Mouse (Mus musculus) c-Kit-negative CD71-positive TER-119-positive erythroid progenitor cells, embryonic 14.5 days (primary cell): ENCODE results near the gene Pex14.
"Not testable (repeated sequence)": the region's sequence is repeated elsewhere in the genome, so short reads cannot be mapped to it uniquely, and the experiment has no call there.

Source experiments
- DNase-seq: peaks from one replicate; pipeline ENCODE4 v3.0.0-alpha.2; 2013; ENCODE audit warnings: low read depth, low spot score

Pex14 gene

DNA sequence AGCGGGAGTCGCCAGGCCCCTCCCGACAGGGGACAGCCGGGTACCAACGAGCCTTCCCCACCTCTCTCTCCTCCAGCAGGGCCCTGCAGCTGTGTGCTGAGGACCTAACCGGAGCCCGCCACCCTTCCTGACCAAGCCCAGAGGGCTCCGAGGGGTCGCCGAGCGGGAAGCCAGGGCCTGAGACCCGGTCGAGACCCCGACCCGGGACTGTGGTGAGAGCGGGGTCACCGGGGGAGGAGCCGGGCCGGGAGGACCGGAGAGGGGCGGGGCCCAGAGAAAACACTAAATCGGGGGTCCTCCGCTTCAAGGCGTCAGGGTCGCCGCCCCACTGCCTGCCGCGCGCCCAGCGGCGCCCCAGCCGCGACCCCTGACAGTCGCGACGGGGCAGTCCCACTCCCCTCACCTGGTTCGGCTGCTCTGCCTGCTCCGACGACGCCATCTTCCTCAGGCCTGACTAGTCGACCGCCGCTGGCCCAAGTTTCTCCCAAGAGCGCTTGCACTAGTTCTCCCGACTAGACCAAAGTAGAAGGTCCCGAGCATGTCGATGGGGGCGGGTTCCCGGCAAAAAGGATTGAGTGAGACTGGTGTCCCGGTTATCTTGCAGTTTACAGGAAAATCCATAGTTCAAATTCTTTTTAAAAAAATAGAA lies at the start of gene Pex14:
Pex14 (minus strand) TSS at position 508 of the 649 bp plus-strand sequence.
- peak; percentile 74 for DNase-seq

DNA sequence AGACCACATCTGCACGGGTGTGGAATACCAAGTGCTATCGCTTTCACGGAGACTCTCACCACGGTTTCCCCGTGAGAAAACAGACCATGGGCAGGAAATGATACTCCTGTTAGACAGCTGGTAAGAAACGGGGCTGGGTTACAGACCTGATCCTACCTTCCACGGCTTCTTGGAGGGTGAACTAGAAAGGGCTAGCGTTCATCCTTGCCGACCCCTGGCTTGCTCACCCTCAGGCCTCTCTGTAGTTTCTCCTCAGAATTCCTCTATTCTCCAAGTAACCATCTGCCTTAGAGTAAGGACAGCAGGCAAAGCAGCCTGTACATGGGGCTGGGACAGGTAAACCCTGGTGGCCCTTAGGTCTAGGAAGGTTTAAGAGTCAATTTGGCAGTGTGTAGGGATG lies 49.5 kb upstream of the Pex14 start:
- no peak for DNase-seq

DNA sequence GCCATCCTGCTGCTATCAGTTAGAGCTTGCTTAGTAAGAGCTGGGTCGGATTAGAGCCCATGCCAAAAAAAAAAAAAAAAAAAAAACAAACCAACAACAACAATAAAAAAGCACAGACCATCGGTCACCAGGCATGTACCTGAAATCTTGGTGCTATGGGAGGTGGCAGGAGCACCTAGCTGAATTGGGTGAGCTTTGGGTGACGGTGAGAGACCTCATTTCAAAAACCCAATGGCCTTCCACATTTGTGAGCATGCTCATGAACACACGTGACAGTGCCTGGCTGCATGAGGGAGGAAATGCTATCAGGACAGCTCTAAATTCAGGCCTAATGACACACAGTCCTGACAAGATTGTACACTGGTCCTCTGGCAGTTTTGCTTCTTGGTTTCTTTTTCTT lies 48.4 kb upstream of the Pex14 start:
- DNase-seq, result no peak

DNA sequence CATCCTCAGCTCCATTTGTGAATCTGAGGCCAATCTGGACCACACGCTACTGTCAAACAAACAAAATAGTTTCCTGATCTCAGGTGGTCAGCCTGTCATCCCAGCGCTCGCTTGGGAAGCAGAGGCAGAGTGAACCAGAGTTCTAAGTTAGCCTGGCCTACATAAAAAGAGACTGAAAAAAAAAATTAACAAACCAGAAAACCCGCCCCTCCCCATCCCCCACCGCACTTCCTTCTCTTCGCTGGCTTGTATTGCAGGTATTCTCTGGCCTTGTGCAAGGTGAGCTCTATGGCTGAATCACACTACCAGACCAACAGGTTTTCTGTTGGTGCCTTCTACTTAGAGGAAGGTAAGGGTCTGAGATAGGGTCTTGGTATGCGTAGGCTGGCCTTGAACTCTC lies 47.9 kb upstream of the Pex14 start:
- no peak for DNase-seq

DNA sequence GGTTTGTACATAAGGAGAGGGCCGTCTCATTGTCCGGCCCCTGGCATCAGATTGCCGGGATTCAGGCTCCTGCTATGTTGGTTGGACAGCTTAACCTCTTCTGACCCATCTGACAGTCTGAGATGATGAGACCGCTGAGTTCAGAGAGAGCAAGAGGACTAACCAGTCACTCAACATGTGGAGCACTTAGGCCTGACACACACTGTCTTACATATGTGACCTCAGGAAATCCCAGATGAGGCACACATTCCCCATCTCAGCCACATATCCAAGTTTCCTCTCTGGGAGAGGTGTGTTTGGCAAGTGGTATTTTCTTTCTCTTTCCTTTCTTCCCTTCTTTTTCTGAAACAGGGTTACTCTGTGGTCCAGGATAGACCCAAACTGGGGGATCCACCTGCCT lies 45.5 kb upstream of the Pex14 start:
- DNase-seq, result no peak

DNA sequence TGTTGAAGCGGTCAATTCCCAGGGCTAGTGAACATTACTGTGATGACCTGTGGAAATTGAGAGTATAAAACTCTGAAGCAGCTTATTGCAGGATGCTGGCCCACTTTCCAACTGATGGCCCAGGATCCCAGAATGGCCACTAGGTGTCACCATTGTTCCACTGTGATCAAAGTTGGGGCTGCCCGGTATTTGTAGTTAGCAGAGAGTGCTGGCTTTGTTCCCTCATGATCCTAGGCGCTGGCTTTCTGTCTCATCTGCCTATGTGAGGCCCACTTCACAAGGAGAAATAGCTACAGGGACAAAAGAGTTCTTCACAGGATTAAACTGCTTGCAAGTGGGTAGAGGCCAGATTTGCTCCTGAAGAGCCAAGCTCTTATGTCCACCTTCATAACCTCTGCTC lies 44.8 kb upstream of the Pex14 start:
- DNase-seq, result peak; percentile 61

DNA sequence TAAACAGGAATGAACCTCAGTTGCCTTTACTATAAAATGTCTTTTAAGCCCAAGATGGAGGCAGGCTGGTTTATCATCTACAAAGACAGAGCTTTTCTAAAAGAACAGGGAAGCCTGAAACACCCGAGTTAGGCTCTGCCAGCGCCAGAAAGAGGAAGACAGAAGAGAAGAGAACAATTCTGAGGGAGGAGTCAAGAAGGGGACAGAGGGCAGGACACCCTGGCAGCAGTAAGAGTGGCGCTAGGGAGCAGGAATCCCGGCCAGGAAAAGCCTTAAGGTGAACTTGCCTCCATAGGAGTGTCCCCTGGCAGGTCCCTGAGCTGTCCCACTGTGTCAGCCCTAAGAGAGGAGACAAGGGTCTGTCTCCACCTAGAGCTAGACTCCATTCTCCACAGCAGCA lies 43.9 kb upstream of the Pex14 start:
- no peak for DNase-seq

DNA sequence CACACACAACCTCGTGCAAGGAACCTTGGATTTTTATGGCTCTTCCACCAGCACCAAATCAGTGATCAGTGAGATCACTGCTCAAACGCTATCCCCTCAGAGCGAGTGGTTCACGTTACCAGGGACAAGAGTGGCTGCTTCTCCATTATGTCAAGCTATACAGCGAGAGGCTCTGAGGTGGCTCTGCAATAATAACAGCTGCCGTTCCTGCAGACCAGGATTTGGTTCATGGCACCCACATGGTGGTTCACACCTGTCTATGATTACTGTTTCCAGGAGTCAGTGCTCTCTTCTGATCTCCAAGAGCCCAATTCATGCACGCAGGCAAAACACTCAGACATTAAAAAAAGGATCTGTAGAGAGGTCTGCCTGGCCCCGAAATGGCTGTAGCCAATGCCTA lies 38.8 kb upstream of the Pex14 start:
- no peak for DNase-seq

DNA sequence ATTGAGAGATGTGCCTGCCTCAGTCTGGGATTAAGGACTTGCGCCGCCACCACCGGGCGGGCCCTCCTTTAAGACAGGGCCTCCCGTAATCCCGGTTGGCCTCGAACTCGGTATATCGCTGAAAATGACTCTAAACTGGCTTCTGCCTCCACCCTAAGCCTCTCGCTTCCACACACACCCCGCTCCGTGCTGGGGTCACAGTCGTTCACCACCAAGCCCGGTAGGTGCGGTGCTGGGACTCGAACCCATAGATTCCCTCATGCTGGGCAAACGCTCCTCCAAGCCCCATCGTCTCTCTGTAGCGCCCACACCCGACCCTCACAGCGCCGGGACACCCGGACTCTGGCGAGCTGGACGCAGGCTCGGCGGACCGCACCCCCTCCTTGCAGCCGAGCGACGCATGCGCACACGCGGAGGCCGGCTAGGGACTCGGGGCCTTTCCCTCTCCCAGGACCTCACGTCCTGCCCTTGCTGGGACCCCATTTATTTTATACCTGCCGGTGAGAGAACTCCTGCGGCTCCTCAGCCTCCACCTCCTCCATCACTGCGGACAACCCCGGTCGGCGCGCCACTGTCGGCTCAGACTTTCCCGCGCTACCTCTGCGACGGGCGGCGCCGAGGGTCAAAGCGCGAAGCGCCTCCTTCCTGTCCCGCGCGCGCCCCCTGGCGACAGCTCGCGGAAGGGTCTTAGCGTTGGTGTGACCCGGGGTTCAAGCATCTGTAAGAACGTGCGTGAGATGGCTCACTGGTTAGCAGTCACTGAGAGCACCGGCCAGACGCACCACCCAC lies 37.5 kb upstream of the Pex14 start, which contains the start of gene Cenps:
Cenps (minus strand) TSS at position 648 of the 789 bp plus-strand sequence.
- DNase-seq, result peak; percentile 76

DNA sequence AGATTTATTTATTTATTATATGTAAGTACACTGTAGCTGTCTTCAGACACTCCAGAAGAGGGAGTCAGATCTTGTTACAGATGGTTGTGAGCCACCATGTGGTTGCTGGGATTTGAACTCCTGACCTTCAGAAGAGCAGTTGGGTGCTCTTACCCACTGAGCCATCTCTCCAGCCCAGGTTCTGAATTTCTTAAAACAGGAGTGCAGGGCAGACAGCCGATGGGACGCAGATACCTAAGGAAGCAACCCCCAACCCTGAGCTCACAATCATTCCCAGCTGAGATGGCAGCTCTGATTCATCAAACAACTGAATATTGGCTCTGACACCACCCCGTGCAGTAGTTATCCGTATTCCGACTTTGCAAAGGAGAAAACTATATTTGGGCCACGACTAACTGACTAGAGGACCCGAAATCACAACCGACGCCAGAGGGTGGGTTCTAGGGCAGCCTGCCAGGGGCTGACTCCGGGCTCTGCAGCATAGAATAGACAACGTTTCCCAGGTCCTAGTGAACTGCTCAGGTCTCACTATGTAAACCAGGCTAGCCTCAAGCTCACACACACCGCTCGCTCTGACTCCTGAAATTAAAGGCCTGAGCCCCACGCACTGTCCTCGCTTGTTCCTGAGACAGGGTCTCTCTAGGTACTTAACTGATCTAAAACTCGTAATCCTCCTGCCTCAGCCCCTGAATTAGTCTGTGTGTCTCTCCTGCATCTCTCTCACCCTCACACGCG lies 36.6 kb upstream of the Pex14 start:
- no peak for DNase-seq

DNA sequence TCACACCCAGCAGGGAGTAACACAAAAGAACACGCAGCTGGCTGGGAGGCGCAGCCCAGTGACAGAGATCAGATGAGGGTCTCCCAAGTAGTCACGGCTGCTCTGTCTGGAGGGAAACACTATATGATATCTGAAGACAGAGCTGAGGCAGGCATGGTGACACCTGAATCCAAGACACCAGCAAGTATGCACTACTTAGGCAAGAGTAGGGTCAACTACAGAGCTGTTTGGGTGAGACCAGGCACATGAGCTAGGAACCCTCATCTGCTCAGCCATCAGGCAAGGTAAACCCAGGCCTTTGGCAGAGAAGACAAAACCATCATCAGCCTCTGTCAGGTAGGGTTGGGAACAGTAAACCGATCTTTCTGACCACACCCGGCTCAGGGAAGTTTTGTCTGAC lies 33.7 kb upstream of the Pex14 start:
- DNase-seq, result no peak

DNA sequence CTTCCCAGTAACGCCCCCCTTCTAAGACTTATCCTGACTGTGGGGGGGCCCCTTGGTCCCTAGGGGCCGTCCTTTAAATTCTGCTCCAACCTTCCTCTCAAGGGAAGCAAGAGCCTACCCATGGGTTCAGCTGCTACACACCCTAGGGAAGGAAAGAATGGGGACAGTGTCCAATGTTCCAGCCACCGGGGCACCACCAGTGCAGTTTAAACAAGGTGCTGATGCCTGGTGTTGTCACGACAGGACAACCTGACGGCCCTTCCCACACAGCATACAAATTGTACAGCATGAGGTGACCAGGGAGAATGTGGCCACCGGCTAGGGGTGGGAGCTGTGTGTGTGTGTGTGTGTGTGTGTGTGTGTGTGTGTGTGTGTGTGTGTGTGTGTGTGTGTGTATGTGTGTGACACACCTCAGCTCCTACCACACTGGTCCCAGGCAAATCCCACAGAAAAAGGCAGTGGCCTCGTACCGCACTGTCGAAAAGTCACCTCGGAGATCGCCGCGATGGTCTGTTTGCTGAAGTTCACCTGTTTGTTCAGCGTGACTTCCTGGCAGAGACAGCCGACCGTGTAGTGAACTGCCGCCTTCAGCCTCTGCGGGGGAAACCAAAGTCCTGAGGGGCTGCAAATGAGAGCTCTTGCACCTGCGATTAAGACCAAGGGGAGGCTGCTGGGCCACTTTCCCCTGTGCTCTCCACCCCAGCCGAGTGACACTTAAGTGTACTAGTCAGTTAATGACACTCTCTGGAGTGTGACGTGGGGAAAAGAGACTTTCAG lies 32.3 kb upstream of the Pex14 start:
- DNase-seq, result no peak

DNA sequence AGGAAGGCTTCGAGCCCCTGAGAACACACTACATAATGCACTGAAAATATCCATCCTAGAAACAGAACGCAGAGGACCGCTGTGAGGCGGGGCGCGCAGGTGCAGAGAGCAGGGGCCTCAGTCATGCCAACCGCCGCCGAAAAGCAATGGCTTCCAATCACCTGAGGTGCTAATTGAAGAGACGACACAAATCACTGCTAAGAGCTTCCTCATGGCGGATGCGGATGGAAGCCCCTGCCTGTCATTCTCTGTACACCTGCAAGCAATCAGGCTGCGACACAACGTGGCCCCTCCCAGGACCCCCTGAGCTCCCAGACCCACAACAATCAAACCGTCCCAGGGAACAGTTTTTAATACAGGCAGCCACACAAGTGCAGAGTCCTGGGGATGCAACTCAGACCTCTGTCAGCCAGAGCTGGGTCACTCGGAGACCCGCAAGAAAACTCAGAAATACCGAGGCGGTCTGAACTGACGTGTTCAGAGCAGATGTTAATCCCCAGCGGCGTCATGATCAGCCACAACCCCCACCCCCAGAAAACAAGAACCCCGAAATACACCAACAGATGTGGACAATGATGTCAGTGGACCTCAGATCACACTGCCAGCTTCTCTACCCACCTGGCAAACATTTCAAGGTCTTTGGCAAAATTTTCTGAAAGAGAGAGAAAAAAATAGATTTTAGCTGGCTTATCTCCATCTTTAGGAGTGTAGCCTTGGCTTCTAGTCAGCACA lies 31.5 kb upstream of the Pex14 start:
- no peak for DNase-seq

DNA sequence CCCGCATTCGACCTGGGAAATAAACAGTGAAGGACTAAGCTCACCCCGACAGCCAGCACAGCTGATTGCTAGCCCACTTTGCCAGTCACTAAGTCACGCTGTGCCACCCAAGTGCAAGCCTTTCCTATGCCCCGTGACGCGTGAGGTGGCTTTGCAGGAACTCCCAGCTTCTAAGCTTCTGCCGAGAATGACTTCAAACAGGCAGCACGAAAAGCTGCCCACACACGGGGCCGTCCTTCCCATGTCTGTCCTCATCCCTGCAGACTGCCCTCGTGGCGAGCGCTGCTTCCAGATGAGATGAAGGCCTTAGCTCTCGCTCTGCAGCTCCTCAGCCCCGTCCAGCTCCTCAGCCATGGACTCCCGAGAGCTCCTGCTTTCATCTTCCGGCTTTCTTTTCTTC lies 28.8 kb upstream of the Pex14 start:
- DNase-seq, result no peak

DNA sequence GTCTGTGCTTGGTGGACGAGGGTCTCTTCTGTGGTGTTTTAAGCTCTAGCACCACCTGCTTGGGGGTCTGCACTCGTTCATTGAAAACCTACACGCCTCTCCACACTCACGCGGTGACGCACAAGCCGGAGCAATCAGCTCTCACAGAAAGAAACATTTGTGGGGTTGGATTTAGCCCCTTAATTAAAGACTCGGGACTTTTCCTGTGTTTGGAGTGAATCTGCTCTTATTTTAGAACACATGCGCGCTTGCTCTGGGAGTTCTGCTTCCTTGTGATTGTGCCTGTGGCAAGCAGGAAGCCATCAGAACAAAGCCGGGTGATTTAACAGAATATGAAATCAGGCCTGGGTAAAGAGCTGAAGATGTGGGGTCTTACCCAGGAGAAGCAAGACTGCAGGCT lies 27.0 kb upstream of the Pex14 start, which contains the start of gene Cort:
Cort (minus strand) TSS at position 101 of the 400 bp plus-strand sequence.
- no peak for DNase-seq

DNA sequence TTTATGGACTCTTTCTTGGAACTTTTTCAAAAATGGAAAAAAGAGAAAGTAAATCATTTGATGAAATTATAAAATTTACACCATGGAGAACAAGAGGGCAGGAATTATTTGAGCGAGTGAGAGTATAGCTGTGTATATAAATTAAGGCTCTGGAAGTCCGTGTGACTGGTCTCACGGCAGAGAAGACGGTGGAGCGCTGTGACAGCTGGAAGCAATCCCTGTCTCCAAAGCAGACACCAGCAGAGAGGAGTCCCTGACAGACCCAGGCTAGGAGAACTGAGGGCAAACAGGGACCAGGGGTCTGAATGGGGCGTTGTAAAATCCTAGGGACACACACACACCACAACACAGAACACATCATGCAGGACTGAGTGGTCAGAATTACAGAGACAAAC lies 26.4 kb upstream of the Pex14 start:
- no peak for DNase-seq

DNA sequence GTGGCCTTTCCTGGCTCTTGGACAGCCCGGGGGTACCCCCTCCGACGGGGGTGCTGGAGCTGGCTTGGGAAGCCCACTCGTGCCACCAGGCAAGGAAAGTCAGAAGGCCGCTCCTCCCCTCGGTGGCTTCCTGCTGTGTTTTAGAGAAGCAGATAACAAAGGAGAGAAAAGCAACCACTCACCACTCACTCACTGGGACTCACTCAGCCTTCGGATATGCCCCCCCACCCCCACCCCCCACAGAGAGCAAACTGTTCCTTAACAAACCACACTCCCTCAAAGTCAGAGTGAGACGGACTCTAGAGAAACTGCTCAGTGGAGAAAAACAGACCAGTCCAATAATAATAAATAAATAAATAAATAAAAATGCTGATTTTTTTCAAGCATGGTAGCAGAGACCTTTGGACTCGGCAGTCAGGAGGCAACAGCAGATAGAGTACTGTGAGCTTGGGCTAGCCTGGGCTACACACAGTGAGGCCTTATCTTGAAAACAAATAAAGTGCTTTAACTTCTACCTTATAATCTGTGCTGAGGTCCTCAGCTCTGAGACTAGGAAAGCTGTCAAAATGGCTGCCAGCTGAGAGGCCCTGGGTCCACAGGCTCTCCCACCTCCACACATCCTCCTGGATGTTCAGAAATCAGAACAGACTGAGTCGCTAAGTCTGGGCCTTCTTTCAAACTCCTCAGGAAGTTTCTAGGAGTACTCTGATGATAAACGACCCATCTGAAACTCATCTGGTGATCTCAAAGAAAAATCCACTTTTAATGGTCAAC lies 25.9 kb upstream of the Pex14 start:
- DNase-seq, result no peak

DNA sequence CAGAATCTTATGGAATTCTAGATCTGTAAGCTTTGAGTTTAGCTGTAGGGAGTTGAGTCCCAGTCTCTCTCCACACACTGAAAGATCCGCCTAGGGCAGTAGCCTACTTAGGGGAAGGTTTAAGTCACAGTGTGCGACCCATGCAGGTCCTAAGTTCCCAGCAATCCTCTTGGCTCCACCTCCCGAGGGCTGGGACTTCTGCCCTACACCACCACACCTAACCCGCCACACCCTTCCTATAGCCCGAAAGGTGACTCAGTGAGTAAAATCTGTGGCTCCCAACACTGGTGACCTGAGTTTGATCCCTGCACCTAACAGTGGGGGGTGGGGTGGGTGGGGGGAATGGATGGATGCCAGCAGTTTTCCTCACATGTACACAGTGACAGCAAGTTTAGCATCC lies 23.8 kb upstream of the Pex14 start:
- no peak for DNase-seq

DNA sequence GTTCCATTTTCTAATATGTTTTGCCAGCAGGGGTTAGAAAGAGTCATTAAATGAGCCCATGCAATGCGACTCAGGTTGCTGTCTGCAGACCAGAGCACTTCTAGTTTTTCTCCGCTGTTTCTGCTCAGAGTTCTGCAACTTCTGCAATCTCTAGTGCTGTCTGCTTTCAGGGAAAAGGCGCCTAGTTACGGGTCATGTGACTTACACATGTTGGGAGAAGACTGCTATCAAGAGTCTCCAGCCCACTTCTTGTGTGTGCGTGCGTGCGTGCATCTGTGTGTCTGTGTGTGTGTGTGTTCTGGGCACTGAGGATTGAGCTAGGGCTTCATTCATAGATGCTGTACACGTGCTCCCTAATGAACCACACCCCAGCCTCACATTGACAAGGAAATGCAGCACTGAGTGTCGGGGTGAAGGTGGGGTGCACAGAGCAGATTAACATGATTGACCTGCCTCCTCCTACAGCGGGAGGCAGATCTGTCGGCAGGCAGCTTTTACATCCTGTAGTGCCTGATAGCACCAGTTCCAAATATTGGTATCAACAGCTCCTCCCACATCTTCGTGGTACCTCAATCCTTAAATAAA lies 20.4 kb upstream of the Pex14 start:
- DNase-seq, result not testable (repeated sequence)
